ENCODE assay signal across 8 mouse cellular contexts in the genomic region with DNA sequence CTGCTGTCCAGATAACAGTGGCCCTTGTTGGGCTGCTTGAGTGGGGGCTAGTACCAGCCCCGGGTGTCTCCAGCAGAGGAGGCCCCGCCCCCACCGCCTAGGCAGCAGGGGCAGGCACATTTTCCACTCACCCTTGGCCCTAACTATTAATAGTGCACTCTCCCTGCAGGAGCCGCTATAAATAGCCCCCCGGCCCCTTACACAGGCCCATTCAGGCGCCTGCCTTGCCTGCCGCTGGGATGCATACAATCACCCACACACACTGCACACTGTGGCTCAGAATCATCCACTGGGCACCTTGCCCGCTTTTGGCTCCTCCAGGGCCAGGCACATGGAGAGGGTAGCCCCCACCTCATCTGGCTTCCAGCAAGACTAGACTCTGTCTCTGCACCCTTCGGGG. TPM values are rescaled to one million over a fixed set of nuclear protein-coding genes. Genes with fewer than 3 reads are reported as not detected.
DNase-seq lines count a peak whose midpoint lies in the region; ATAC-seq and TF ChIP-seq lines count a peak whose summit lies in the region.

No protein-coding gene starts in this region.

- intact Hi-C loops in heart, adult 2 months (cut with DNase I): loop anchor here (1.0 kb wide), 1 partner anchor 24 kb away; no protein-coding TSS in a partner anchor

- peak; percentile 59 for DNase-seq in R1 (ENCODE audit: low read depth, low spot score)
- peak; percentile 52 for DNase-seq in embryo, embryonic 9.5 days (ENCODE audit: extremely low spot score)
- DNase-seq in heart, adult 2 months: peak; percentile 85 to 89
- DNase-seq in kidney, adult 18-20 months: peak; percentile 72
- DNase-seq in limb, embryonic 11.5 days (ENCODE audit: low spot score): peak; percentile 70
- no peak for DNase-seq in T-cell, adult 2 months (ENCODE audit: low spot score)
- no peak for DNase-seq in thymus, postnatal 10 days (ENCODE audit: low spot score in 2 of 2)

- peak; percentile 64 for TF ChIP-seq EP300 in heart, adult 2 months (IDR thresholded peaks at IDR 0.05; ENCODE audit: insufficient read depth, low read depth, low read length)

- H3K4me3 ChIP-seq in heart, adult 2 months: peak overlapping the region; percentile 36
- H3K4me3 ChIP-seq in limb, embryonic 11.5 days (ENCODE audit: low read depth, low read length): no peak overlapping the region
- no peak overlapping the region for H3K4me3 ChIP-seq in midbrain, embryonic 15.5 days

- peak overlapping the region; percentile 10; the same call in 1 of the 2 replicates for H3K4me2 ChIP-seq in limb, embryonic 11.5 days (ENCODE audit: low read depth, severe bottlenecking)
- no peak overlapping the region for H3K4me2 ChIP-seq in midbrain, embryonic 15.5 days

- WGBS in heart, adult 2 months: 7% methylated on average over 9 of the region's 9 CpGs
- 34% methylated on average over 9 of the region's 9 CpGs for WGBS in limb, embryonic 11.5 days
- WGBS in midbrain, embryonic 15.5 days: 36% methylated on average over 9 of the region's 9 CpGs

- H3K79me2 ChIP-seq in heart, adult 2 months (replicated peaks; ENCODE audit: control insufficient read depth, insufficient read depth, low read length): no peaks in the 10 kb centered on the region

- H3K27me3 ChIP-seq in heart, adult 2 months (ENCODE audit: control insufficient read depth, insufficient read depth, low read length): no peaks in the 10 kb centered on the region
- H3K27me3 ChIP-seq in limb, embryonic 11.5 days (ENCODE audit: control insufficient read depth, insufficient read depth, low read length): no peaks in the 10 kb centered on the region
- no peaks in the 10 kb centered on the region for H3K27me3 ChIP-seq in midbrain, embryonic 15.5 days (replicated peaks)

- TF ChIP-seq POLR2A in heart, adult 2 months (IDR thresholded peaks at IDR 0.05; ENCODE audit: insufficient read depth, low read depth, low read length): peak; percentile 97

- H3K4me1 ChIP-seq in heart, adult 2 months (ENCODE audit: control insufficient read depth, insufficient read depth, low read length): peaks cover 17% of the 10 kb centered on the region
- H3K4me1 ChIP-seq in limb, embryonic 11.5 days (ENCODE audit: control insufficient read depth, insufficient read depth, low read length): peaks cover 32% of the 10 kb centered on the region
- H3K4me1 ChIP-seq in midbrain, embryonic 15.5 days: peaks cover 23% of the 10 kb centered on the region

- no peak for TF ChIP-seq CTCF in heart, adult 2 months (IDR thresholded peaks at IDR 0.05)

- peak overlapping the region; percentile 30 for H3K9ac ChIP-seq in heart, adult 2 months (ENCODE audit: low read depth, low read length)
- H3K9ac ChIP-seq in limb, embryonic 11.5 days (ENCODE audit: low read length): peak overlapping the region; percentile 27
- H3K9ac ChIP-seq in midbrain, embryonic 15.5 days: no peak overlapping the region

- ATAC-seq in limb, embryonic 11.5 days (ENCODE audit: insufficient number of reproducible peaks, low FRiP score, low TSS enrichment, low read depth): peak; percentile 70
- peak; percentile 70 for ATAC-seq in midbrain, embryonic 15.5 days (replicated peaks)

- H3K36me3 ChIP-seq in heart, adult 2 months (ENCODE audit: control insufficient read depth, insufficient read depth, low read length): no peaks in the 10 kb centered on the region
- H3K36me3 ChIP-seq in limb, embryonic 11.5 days (ENCODE audit: control insufficient read depth, insufficient read depth, low read length): no peaks in the 10 kb centered on the region
- H3K36me3 ChIP-seq in midbrain, embryonic 15.5 days (replicated peaks): no peaks in the 10 kb centered on the region

- no peaks in the 10 kb centered on the region for H3K9me3 ChIP-seq in limb, embryonic 11.5 days (ENCODE audit: control insufficient read depth, low read length)
- no peaks in the 10 kb centered on the region for H3K9me3 ChIP-seq in midbrain, embryonic 15.5 days

- peak overlapping the region; percentile 97 for H3K27ac ChIP-seq in heart, adult 2 months
- H3K27ac ChIP-seq in limb, embryonic 11.5 days (replicated peaks; ENCODE audit: low read depth, low read length): peak overlapping the region; percentile 83
- H3K27ac ChIP-seq in midbrain, embryonic 15.5 days: peak overlapping the region; percentile 48; the same call in 1 of the 2 replicates

RNA-seq across cellular contexts. Expression of a gene that starts 19.8 kb away (rescaled TPM):
- 10 to 100 TPM; 23.6 to 24.7 TPM for total RNA-seq in heart, adult 2 months (2021)
- 13.6 and 19.9 TPM in 2 replicates for polyA plus RNA-seq in heart, adult 2 months (2012; rRNA removed)
- 94.3 and 94.9 TPM in 2 replicates for polyA plus RNA-seq in limb, embryonic 11.5 days (2014; fragmentation: Nextera tagmentation; extraction: Ambion mirVana)
- polyA plus RNA-seq in midbrain, embryonic 15.5 days (2015; fragmentation: Nextera tagmentation; extraction: Ambion mirVana): 60.7 and 69.3 TPM in 2 replicates

RNA-seq across cellular contexts. Expression of a gene that starts 20.2 kb away (rescaled TPM):
- 1 to 10 TPM; 7.2 to 8.7 TPM for total RNA-seq in heart, adult 2 months (2021)
- 11.0 and 17.5 TPM in 2 replicates for polyA plus RNA-seq in heart, adult 2 months (2012; rRNA removed)
- 11.5 and 12.0 TPM in 2 replicates for polyA plus RNA-seq in limb, embryonic 11.5 days (2014; fragmentation: Nextera tagmentation; extraction: Ambion mirVana)
- 9.4 and 9.6 TPM in 2 replicates for polyA plus RNA-seq in midbrain, embryonic 15.5 days (2015; fragmentation: Nextera tagmentation; extraction: Ambion mirVana)

RNA-seq across cellular contexts. Expression of a gene that starts 22.7 kb away (rescaled TPM):
- 100 to 1,000 TPM in 1 of 2 experiments, 10 to 100 TPM in 1; 95.3 to 133 TPM for total RNA-seq in heart, adult 2 months (2021)
- polyA plus RNA-seq in heart, adult 2 months (2012; rRNA removed): 45.6 and 58.8 TPM in 2 replicates
- polyA plus RNA-seq in limb, embryonic 11.5 days (2014; fragmentation: Nextera tagmentation; extraction: Ambion mirVana): 34.5 and 43.9 TPM in 2 replicates
- 69.0 and 72.4 TPM in 2 replicates for polyA plus RNA-seq in midbrain, embryonic 15.5 days (2015; fragmentation: Nextera tagmentation; extraction: Ambion mirVana)

Comparison
In these comparisons a context has a peak if more than half of its experiments do, and no peak if none do; other contexts are left out.
1. DNase-seq: peak in R1 (single experiment), embryo, embryonic 9.5 days (single experiment), heart, adult 2 months (2 of 2), kidney, adult 18-20 months (single experiment) and limb, embryonic 11.5 days (single experiment); none in T-cell, adult 2 months (single experiment) and thymus, postnatal 10 days (0 of 2).
2. Peak in every context shown above with its lines, with median percentiles within 50 percentile points of each other: H3K27ac ChIP-seq.